Mouse (Mus musculus) E14TG2a.4 (cell line): ENCODE measurements around the gene Gm49630.
"Not testable (repeated sequence)": the region's sequence is repeated elsewhere in the genome, so short reads cannot be mapped to it uniquely, and the experiment has no call there.

Source experiments
- H3K27me3 ChIP-seq: 2 replicates; pipeline ENCODE4 v1.6.1; 2014; ENCODE audit warnings: low read length, control low read depth; ENCODE audit not compliant: insufficient read depth
- H3K36me3 ChIP-seq: 2 replicates; pipeline ENCODE4 v1.6.1; 2014; ENCODE audit warnings: low read length, control low read depth; ENCODE audit not compliant: insufficient read depth
- H3K4me1 ChIP-seq: replicated peaks from 2 replicates; pipeline ENCODE4 v1.6.1; 2014; ENCODE audit warnings: low read depth, low read length, control low read depth
- H3K4me3 ChIP-seq: replicated peaks from 2 replicates; pipeline ENCODE4 v1.5.1; 2014; ENCODE audit warnings: mild to moderate bottlenecking, low read length
- H3K9me3 ChIP-seq: 2 replicates; pipeline ENCODE4 v1.6.1; 2014; ENCODE audit warnings: low read length, control low read depth

Gene Gm49630

GRCm38 (mm10) chr17:7371879-7372278 is at the start of gene Gm49630:
Gm49630 (minus strand) TSS chr17:7371979.
- not testable (repeated sequence) for H3K4me3 ChIP-seq, H3K27me3 ChIP-seq, H3K36me3 ChIP-seq, H3K4me1 ChIP-seq, H3K9me3 ChIP-seq

- not testable (repeated sequence) for H3K4me3 ChIP-seq, H3K4me1 ChIP-seq, H3K9me3 ChIP-seq, H3K36me3 ChIP-seq, H3K27me3 ChIP-seq
Measured at GRCm38 (mm10) chr17:7420191-7420973, 48.6 kb upstream of the Gm49630 start.

DNA sequence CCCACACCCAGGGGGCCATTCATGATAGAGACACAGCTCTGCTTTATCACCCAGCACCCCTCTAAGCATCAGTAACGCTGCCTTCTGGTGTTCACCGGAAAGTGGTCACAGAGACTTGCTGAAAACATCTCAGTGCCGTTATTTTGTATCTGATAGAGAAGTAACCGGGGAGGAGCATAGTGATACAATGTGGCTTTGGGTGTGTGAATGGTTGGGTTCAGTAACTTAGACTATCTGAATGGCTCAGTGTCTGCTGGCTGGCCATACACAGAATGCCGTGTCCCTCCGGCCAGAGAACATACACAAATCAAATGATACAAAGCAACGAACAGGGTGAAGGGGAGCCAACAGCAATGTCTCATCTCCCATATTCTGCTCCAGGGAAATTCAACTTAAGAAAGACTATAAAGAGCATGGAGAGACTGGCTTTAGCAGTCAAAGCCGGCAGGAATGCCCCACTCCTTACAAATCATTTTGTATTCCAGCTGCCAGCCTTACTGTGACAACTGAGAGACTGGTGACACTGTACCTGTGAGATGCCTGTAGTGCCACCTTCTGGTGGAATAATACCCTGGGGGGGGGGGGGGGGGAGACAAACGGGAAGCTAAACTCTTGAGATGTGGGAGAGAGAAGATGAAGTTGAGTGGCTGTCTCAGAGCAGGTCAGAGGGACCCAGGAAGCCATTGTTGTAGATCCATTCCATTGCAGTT is 43.0 kb upstream of the Gm49630 start:
- not testable (repeated sequence) for H3K4me3 ChIP-seq, H3K36me3 ChIP-seq, H3K9me3 ChIP-seq, H3K27me3 ChIP-seq, H3K4me1 ChIP-seq

- H3K9me3 ChIP-seq, H3K36me3 ChIP-seq, H3K27me3 ChIP-seq, H3K4me3 ChIP-seq, H3K4me1 ChIP-seq: not testable (repeated sequence)
Measured at GRCm38 (mm10) chr17:7413336-7413735, 41.6 kb upstream of the Gm49630 start.

- not testable (repeated sequence) for H3K4me3 ChIP-seq, H3K9me3 ChIP-seq, H3K4me1 ChIP-seq, H3K27me3 ChIP-seq, H3K36me3 ChIP-seq
Measured at GRCm38 (mm10) chr17:7399770-7400169, 28.0 kb upstream of the Gm49630 start.

GRCm38 (mm10) chr17:7398198-7398847 is 26.5 kb upstream of the Gm49630 start:
- H3K36me3 ChIP-seq, H3K4me1 ChIP-seq, H3K4me3 ChIP-seq, H3K27me3 ChIP-seq, H3K9me3 ChIP-seq: not testable (repeated sequence)

- not testable (repeated sequence) for H3K36me3 ChIP-seq, H3K4me3 ChIP-seq, H3K27me3 ChIP-seq, H3K4me1 ChIP-seq, H3K9me3 ChIP-seq
Measured at GRCm38 (mm10) chr17:7397079-7397478, 25.3 kb upstream of the Gm49630 start.

DNA sequence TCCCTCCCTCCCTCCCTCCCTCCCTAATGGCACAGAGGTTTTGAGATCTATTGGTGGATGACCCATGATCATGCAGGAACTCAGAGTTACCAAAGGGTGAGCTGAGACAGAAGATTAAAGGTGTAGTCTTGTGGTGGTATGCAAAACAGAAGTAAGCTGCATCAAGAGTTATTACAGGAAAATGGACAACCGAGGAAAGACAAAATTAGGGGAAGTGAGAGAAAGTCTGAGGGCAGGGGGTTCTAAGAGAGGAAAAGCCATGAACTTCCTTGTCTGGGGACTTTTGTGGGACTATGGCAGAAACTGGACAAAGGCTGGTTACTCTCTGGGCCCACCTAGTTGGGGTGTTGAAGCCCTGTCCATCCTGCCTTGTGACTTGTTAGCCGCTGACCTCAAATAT is 24.5 kb upstream of the Gm49630 start:
- not testable (repeated sequence) for H3K9me3 ChIP-seq, H3K27me3 ChIP-seq, H3K36me3 ChIP-seq, H3K4me1 ChIP-seq, H3K4me3 ChIP-seq

- H3K36me3 ChIP-seq, H3K9me3 ChIP-seq, H3K4me3 ChIP-seq, H3K4me1 ChIP-seq, H3K27me3 ChIP-seq: not testable (repeated sequence)
Measured at GRCm38 (mm10) chr17:7395671-7396070, 23.9 kb upstream of the Gm49630 start.

DNA sequence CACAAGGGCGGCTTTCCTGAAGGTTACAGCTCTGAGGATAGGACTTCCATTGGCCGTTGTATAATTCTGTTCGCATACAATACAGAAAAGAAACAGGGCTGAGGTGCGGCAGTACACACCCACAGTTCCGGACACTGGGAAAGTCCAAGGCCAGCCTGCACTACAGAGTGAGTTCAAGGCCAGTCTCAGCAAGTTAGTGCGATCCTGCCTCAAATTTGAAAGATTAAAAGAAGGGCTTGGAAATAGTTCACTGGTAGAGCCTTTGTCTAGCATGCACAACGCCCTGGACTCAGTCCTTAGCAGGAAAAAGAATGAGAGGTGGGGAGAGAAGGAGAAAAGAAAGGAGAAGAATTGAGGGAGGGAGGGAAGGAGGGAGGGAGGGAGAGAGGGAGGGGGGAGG is 23.3 kb upstream of the Gm49630 start:
- not testable (repeated sequence) for H3K4me1 ChIP-seq, H3K27me3 ChIP-seq, H3K36me3 ChIP-seq, H3K9me3 ChIP-seq, H3K4me3 ChIP-seq

GRCm38 (mm10) chr17:7389898-7390297 is 18.1 kb upstream of the Gm49630 start:
- not testable (repeated sequence) for H3K4me3 ChIP-seq, H3K27me3 ChIP-seq, H3K4me1 ChIP-seq, H3K36me3 ChIP-seq, H3K9me3 ChIP-seq

- H3K4me3 ChIP-seq, H3K4me1 ChIP-seq, H3K9me3 ChIP-seq, H3K36me3 ChIP-seq, H3K27me3 ChIP-seq: not testable (repeated sequence)
Measured at GRCm38 (mm10) chr17:7388958-7389356, 17.2 kb upstream of the Gm49630 start.

GRCm38 (mm10) chr17:7388341-7388957 is 16.7 kb upstream of the Gm49630 start:
- not testable (repeated sequence) for H3K9me3 ChIP-seq, H3K27me3 ChIP-seq, H3K36me3 ChIP-seq, H3K4me1 ChIP-seq, H3K4me3 ChIP-seq

DNA sequence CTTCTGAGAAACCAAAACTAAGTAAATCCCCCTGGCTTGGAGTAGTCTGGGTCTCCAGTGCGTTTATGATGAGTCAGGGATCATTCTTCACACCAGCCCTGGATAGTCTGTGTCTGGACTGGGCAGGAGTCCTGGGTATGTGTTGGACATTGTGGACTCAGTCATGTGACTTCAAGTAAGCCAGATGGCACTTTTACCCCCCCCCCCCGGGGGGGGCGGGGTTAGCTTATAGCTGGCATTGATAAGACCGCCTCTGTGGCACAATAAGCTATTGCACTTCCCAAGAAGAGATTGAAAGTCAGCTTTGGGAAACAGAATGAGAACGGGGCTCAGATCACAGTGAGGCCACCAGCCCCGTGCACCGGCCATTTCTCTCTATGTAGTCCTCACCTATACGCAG is 14.2 kb upstream of the Gm49630 start:
- H3K27me3 ChIP-seq, H3K4me3 ChIP-seq: not testable (repeated sequence)

More for the DNA sequence above, 14.2 kb upstream of the Gm49630 start:
- H3K4me1 ChIP-seq, H3K9me3 ChIP-seq, H3K36me3 ChIP-seq: not testable (repeated sequence)
